Mouse (Mus musculus): ENCODE results near the gene Tpm3. TPM values are rescaled to one million over a fixed set of nuclear protein-coding genes. Genes with fewer than 3 reads are reported as not detected.

The Tpm3 gene
- polyA plus RNA-seq, 1 experiment: 305 TPM

DNA sequence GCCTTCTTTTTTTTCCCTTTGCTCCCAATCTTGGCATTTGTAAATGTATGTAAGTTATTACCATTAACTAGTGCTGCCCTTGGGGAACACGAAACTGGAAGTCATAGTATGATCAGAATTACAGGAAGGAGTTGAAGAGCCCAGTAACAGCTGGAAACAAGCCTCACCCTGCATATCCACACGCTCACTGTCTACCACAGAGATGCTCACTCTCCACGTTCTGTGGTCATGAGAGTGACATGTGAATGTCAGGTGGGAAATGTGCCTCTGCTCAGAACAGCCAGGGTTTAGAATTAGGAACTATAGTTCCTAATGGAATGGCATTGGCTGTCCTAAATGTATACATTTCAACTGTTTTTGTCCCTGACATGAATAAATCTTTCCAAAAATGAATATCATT is 60.3 kb downstream of the Tpm3 start:
- Histone ChIP-seq H3K36me3 (ENCODE audit: control insufficient read depth, insufficient read depth, low read length, poor library complexity, severe bottlenecking) (no peaks in the 10 kb centered on the region), H3K27ac (ENCODE audit: insufficient read depth, low read length) (no peak overlapping the region), H3K4me1 (ENCODE audit: control insufficient read depth, insufficient read depth, low read length) (no peaks in the 10 kb centered on the region), H3K9me3 (replicated peaks; ENCODE audit: control insufficient read depth, insufficient read depth, low read length, poor library complexity, severe bottlenecking) (no peaks in the 10 kb centered on the region), H3K27me3 (ENCODE audit: control insufficient read depth, insufficient read depth, low read length, poor library complexity, severe bottlenecking) (no peaks in the 10 kb centered on the region), H3K9ac (ENCODE audit: low read depth, poor library complexity, severe bottlenecking) (no peak overlapping the region), H3K4me3 (ENCODE audit: low read depth, low read length) (no peak overlapping the region)
- TF ChIP-seq POLR2A (IDR thresholded peaks at IDR 0.05; ENCODE audit: insufficient read depth, low read length): no peak
- no peak for TF ChIP-seq EP300 (IDR thresholded peaks at IDR 0.05; ENCODE audit: insufficient read depth, low read depth, low read length)
- no peak for TF ChIP-seq CTCF (IDR thresholded peaks at IDR 0.05; ENCODE audit: low read depth, low read length)

GRCm38 (mm10) chr3:90133331-90133730 is 60.9 kb downstream of the Tpm3 start:
- no peak overlapping the region for H3K4me3 ChIP-seq (ENCODE audit: low read depth, low read length)
- H3K9ac ChIP-seq (ENCODE audit: low read depth, poor library complexity, severe bottlenecking): no peak overlapping the region
- TF ChIP-seq EP300 (IDR thresholded peaks at IDR 0.05; ENCODE audit: insufficient read depth, low read depth, low read length) (no peak), CTCF (IDR thresholded peaks at IDR 0.05; ENCODE audit: low read depth, low read length) (no peak), POLR2A (IDR thresholded peaks at IDR 0.05; ENCODE audit: insufficient read depth, low read length) (no peak)

GRCm38 (mm10) chr3:90134483-90134882 is 62.0 kb downstream of the Tpm3 start:
- no peak overlapping the region for H3K9ac ChIP-seq (ENCODE audit: low read depth, poor library complexity, severe bottlenecking)

More at GRCm38 (mm10) chr3:90133331-90133730, 60.9 kb downstream of the Tpm3 start:
- H3K36me3 ChIP-seq (ENCODE audit: control insufficient read depth, insufficient read depth, low read length, poor library complexity, severe bottlenecking): no peaks in the 10 kb centered on the region
- H3K27me3 ChIP-seq (ENCODE audit: control insufficient read depth, insufficient read depth, low read length, poor library complexity, severe bottlenecking): no peaks in the 10 kb centered on the region
- H3K4me1 ChIP-seq (ENCODE audit: control insufficient read depth, insufficient read depth, low read length): no peaks in the 10 kb centered on the region
- no peak overlapping the region for H3K27ac ChIP-seq (ENCODE audit: insufficient read depth, low read length)
- no peaks in the 10 kb centered on the region for H3K9me3 ChIP-seq (replicated peaks; ENCODE audit: control insufficient read depth, insufficient read depth, low read length, poor library complexity, severe bottlenecking)

GRCm38 (mm10) chr3:90134993-90135392 is 62.5 kb downstream of the Tpm3 start:
- H3K9ac ChIP-seq (ENCODE audit: low read depth, poor library complexity, severe bottlenecking): no peak overlapping the region
- TF ChIP-seq POLR2A (IDR thresholded peaks at IDR 0.05; ENCODE audit: insufficient read depth, low read length) (no peak), CTCF (IDR thresholded peaks at IDR 0.05; ENCODE audit: low read depth, low read length) (no peak), EP300 (IDR thresholded peaks at IDR 0.05; ENCODE audit: insufficient read depth, low read depth, low read length) (no peak)
- no peaks in the 10 kb centered on the region for H3K4me1 ChIP-seq (ENCODE audit: control insufficient read depth, insufficient read depth, low read length)
- no peak overlapping the region for H3K4me3 ChIP-seq (ENCODE audit: low read depth, low read length)
- H3K36me3 ChIP-seq (ENCODE audit: control insufficient read depth, insufficient read depth, low read length, poor library complexity, severe bottlenecking): no peaks in the 10 kb centered on the region
- H3K27ac ChIP-seq (ENCODE audit: insufficient read depth, low read length): no peak overlapping the region
- no peaks in the 10 kb centered on the region for H3K9me3 ChIP-seq (replicated peaks; ENCODE audit: control insufficient read depth, insufficient read depth, low read length, poor library complexity, severe bottlenecking)
- H3K27me3 ChIP-seq (ENCODE audit: control insufficient read depth, insufficient read depth, low read length, poor library complexity, severe bottlenecking): no peaks in the 10 kb centered on the region

More at GRCm38 (mm10) chr3:90134483-90134882, 62.0 kb downstream of the Tpm3 start:
- Histone ChIP-seq H3K4me3 (ENCODE audit: low read depth, low read length) (no peak overlapping the region), H3K36me3 (ENCODE audit: control insufficient read depth, insufficient read depth, low read length, poor library complexity, severe bottlenecking) (no peaks in the 10 kb centered on the region), H3K4me1 (ENCODE audit: control insufficient read depth, insufficient read depth, low read length) (no peaks in the 10 kb centered on the region), H3K27me3 (ENCODE audit: control insufficient read depth, insufficient read depth, low read length, poor library complexity, severe bottlenecking) (no peaks in the 10 kb centered on the region), H3K9me3 (replicated peaks; ENCODE audit: control insufficient read depth, insufficient read depth, low read length, poor library complexity, severe bottlenecking) (no peaks in the 10 kb centered on the region), H3K27ac (ENCODE audit: insufficient read depth, low read length) (no peak overlapping the region)
- TF ChIP-seq CTCF (IDR thresholded peaks at IDR 0.05; ENCODE audit: low read depth, low read length): no peak
- no peak for TF ChIP-seq EP300 (IDR thresholded peaks at IDR 0.05; ENCODE audit: insufficient read depth, low read depth, low read length)
- TF ChIP-seq POLR2A (IDR thresholded peaks at IDR 0.05; ENCODE audit: insufficient read depth, low read length): no peak

GRCm38 (mm10) chr3:90136660-90137059 is 64.2 kb downstream of the Tpm3 start:
- TF ChIP-seq CTCF (IDR thresholded peaks at IDR 0.05; ENCODE audit: low read depth, low read length) (peak; percentile 58), EP300 (IDR thresholded peaks at IDR 0.05; ENCODE audit: insufficient read depth, low read depth, low read length) (no peak)
- Histone ChIP-seq H3K27me3 (ENCODE audit: control insufficient read depth, insufficient read depth, low read length, poor library complexity, severe bottlenecking) (no peaks in the 10 kb centered on the region), H3K4me3 (ENCODE audit: low read depth, low read length) (no peak overlapping the region), H3K4me1 (ENCODE audit: control insufficient read depth, insufficient read depth, low read length) (no peaks in the 10 kb centered on the region), H3K36me3 (ENCODE audit: control insufficient read depth, insufficient read depth, low read length, poor library complexity, severe bottlenecking) (no peaks in the 10 kb centered on the region), H3K9ac (ENCODE audit: low read depth, poor library complexity, severe bottlenecking) (no peak overlapping the region), H3K9me3 (replicated peaks; ENCODE audit: control insufficient read depth, insufficient read depth, low read length, poor library complexity, severe bottlenecking) (no peaks in the 10 kb centered on the region), H3K27ac (ENCODE audit: insufficient read depth, low read length) (no peak overlapping the region)

GRCm38 (mm10) chr3:90137606-90138005 is 65.2 kb downstream of the Tpm3 start:
- Histone ChIP-seq H3K4me3 (ENCODE audit: low read depth, low read length) (no peak overlapping the region), H3K27me3 (ENCODE audit: control insufficient read depth, insufficient read depth, low read length, poor library complexity, severe bottlenecking) (no peaks in the 10 kb centered on the region), H3K27ac (ENCODE audit: insufficient read depth, low read length) (no peak overlapping the region), H3K9me3 (replicated peaks; ENCODE audit: control insufficient read depth, insufficient read depth, low read length, poor library complexity, severe bottlenecking) (no peaks in the 10 kb centered on the region), H3K4me1 (ENCODE audit: control insufficient read depth, insufficient read depth, low read length) (no peaks in the 10 kb centered on the region), H3K9ac (ENCODE audit: low read depth, poor library complexity, severe bottlenecking) (no peak overlapping the region), H3K36me3 (ENCODE audit: control insufficient read depth, insufficient read depth, low read length, poor library complexity, severe bottlenecking) (no peaks in the 10 kb centered on the region)
- TF ChIP-seq CTCF (IDR thresholded peaks at IDR 0.05; ENCODE audit: low read depth, low read length) (no peak), EP300 (IDR thresholded peaks at IDR 0.05; ENCODE audit: insufficient read depth, low read depth, low read length) (no peak), POLR2A (IDR thresholded peaks at IDR 0.05; ENCODE audit: insufficient read depth, low read length) (no peak)
